Mouse (Mus musculus) ES-CJ7 (cell line): Measurements from ENCODE around the gene Gm45021.
"Not testable (repeated sequence)": the region's sequence is repeated elsewhere in the genome, so short reads cannot be mapped to it uniquely, and the experiment has no call there.

Experiments
- DNase-seq: peaks from one replicate; pipeline ENCODE4 v3.0.0; 2011; ENCODE audit warnings: low read depth, low spot score

Gm45021 gene

GRCm38 (mm10) chr6:48613464-48613863, 24.1 kb downstream of the Gm45021 start:
- DNase-seq: no peak

- DNase-seq: no peak
Observed at GRCm38 (mm10) chr6:48614756-48615155, 25.3 kb downstream of the Gm45021 start.

- DNase-seq: peak; percentile 50
Observed at GRCm38 (mm10) chr6:48620031-48620430, 30.6 kb downstream of the Gm45021 start.

GRCm38 (mm10) chr6:48622186-48622843, 32.9 kb downstream of the Gm45021 start:
- DNase-seq: not testable (repeated sequence)

- peak; percentile 58 for DNase-seq
Observed at GRCm38 (mm10) chr6:48623460-48623859, 34.0 kb downstream of the Gm45021 start.

GRCm38 (mm10) chr6:48626464-48626863, 37.1 kb downstream of the Gm45021 start, which contains the start of gene AI854703:
Gene AI854703, plus strand, starts transcription at chr6:48626764.
- DNase-seq: no peak

- peak; percentile 81 for DNase-seq
Observed at GRCm38 (mm10) chr6:48626984-48627383, 37.6 kb downstream of the Gm45021 start.

GRCm38 (mm10) chr6:48627511-48627924, 38.1 kb downstream of the Gm45021 start:
- DNase-seq: no peak

- DNase-seq: no peak
Observed at GRCm38 (mm10) chr6:48628377-48628776, 39.0 kb downstream of the Gm45021 start.

GRCm38 (mm10) chr6:48628808-48629660, 39.6 kb downstream of the Gm45021 start:
- DNase-seq: no peak

GRCm38 (mm10) chr6:48629661-48630034, 40.2 kb downstream of the Gm45021 start:
- no peak for DNase-seq

- DNase-seq: no peak
Observed at GRCm38 (mm10) chr6:48630831-48631230, 41.4 kb downstream of the Gm45021 start.

- DNase-seq: no peak
Observed at GRCm38 (mm10) chr6:48635105-48635504, 45.7 kb downstream of the Gm45021 start.

- no peak for DNase-seq
Observed at GRCm38 (mm10) chr6:48636515-48636914, 47.1 kb downstream of the Gm45021 start.

GRCm38 (mm10) chr6:48637811-48638500, 48.5 kb downstream of the Gm45021 start:
- DNase-seq: no peak

GRCm38 (mm10) chr6:48638553-48638952, 49.1 kb downstream of the Gm45021 start:
- DNase-seq: no peak

GRCm38 (mm10) chr6:48641391-48641790, 52.0 kb downstream of the Gm45021 start:
- no peak for DNase-seq

- DNase-seq: peak; percentile 88
Observed at GRCm38 (mm10) chr6:48642764-48643292, 53.4 kb downstream of the Gm45021 start.

GRCm38 (mm10) chr6:48645660-48646308, 56.4 kb downstream of the Gm45021 start:
- peak; percentile 78 for DNase-seq

GRCm38 (mm10) chr6:48646309-48646690, 56.9 kb downstream of the Gm45021 start:
- no peak for DNase-seq

GRCm38 (mm10) chr6:48646995-48647394, 57.6 kb downstream of the Gm45021 start, which contains the start of gene Gimap8:
Gene Gimap8, plus strand, starts transcription at chr6:48647234.
- DNase-seq: peak; percentile 60
